24 mouse cellular contexts compared by ENCODE assay signal in the genomic region with DNA sequence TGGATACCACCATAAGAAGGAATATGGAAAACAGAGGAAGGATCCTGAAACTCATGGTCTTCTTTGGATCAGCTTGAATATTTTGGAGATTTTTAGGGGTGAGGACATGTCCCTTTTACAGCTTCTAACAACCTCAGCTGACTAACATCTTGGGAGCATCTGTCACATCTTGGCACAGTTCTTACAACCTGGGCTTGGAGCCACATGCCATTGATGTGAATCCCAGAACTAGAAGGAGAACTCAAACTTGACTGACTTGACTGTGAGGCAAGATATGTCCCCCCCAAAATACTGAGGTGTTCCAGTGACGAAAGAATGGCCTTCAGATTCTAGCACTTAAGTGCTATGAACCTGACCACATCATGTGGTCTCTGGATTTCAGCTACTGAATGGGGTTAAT.
A peak's percentile ranks its signal among the peaks of the same experiment; 100 is the strongest.
DNase-seq lines count a peak whose midpoint lies in the region; ATAC-seq lines count a peak whose summit lies in the region.
"Had no signal": no experiment of that assay in that cellular context is flagged by ENCODE, and none has a peak within 500 bp of the region (broad histone marks: within the 10 kb centered on the region; RNA-seq: fewer than 3 reads in every experiment).

No protein-coding gene starts in this region.

- H3K27me3 ChIP-seq in heart, embryonic 10.5 days (ENCODE audit: insufficient read depth, poor library complexity, severe bottlenecking), result no peaks in the 10 kb centered on the region
- H3K27me3 ChIP-seq in limb, embryonic 11.5 days (ENCODE audit: control insufficient read depth, insufficient read depth, low read length), result peaks cover 5% of the 10 kb centered on the region; the same call in 1 of the 2 replicates
- peaks cover 35% of the 10 kb centered on the region for H3K27me3 ChIP-seq in limb, embryonic 10.5 days (ENCODE audit: low read depth, poor library complexity, severe bottlenecking)
- H3K27me3 ChIP-seq in intestine, embryonic 15.5 days (replicated peaks), result no peaks in the 10 kb centered on the region
- H3K27me3 ChIP-seq: forebrain, embryonic 12.5 days; liver, embryonic 13.5 days; lung, embryonic 15.5 days; Patski had no signal

- DNase-seq in heart, postnatal 10 days, result peak; percentile 54 to 61
- no peak for DNase-seq in heart, embryonic 10.5 days (ENCODE audit: low spot score)
- DNase-seq in limb, embryonic 11.5 days (ENCODE audit: low spot score), result peak; percentile 17
- DNase-seq in limb, embryonic 10.5 days (ENCODE audit: low spot score), result no peak
- peak; percentile 54 for DNase-seq in NIH3T3 (ENCODE audit: low read depth)
- DNase-seq in lung, postnatal 36 days, result peak; percentile 55
- DNase-seq: adrenal gland, postnatal 25 days; cerebellum, adult 11-12 months; gastrocnemius, postnatal 14 days; kidney, adult 11 months; liver, embryonic 13.5 days; right cerebral cortex, postnatal 4 days had no signal

- H3K9me3 ChIP-seq in heart, embryonic 10.5 days, result no peaks in the 10 kb centered on the region
- H3K9me3 ChIP-seq in limb, embryonic 11.5 days (ENCODE audit: control insufficient read depth, low read length), result no peaks in the 10 kb centered on the region
- H3K9me3 ChIP-seq in limb, embryonic 10.5 days (replicated peaks), result no peaks in the 10 kb centered on the region
- H3K9me3 ChIP-seq in intestine, embryonic 15.5 days, result no peaks in the 10 kb centered on the region
- H3K9me3 ChIP-seq: embryonic facial prominence, embryonic 10.5 days; forebrain, embryonic 12.5 days; hindbrain, embryonic 10.5 days; limb, embryonic 13.5 days; liver, embryonic 13.5 days; lung, embryonic 15.5 days had no signal

- ATAC-seq in limb, embryonic 11.5 days (ENCODE audit: insufficient number of reproducible peaks, low FRiP score, low TSS enrichment, low read depth), result no peak
- no peak for ATAC-seq in intestine, embryonic 15.5 days
- ATAC-seq: hindbrain, postnatal 0 days; Patski had no signal

- H3K4me1 ChIP-seq in heart, embryonic 10.5 days, result peaks cover 14% of the 10 kb centered on the region
- peaks cover 3% of the 10 kb centered on the region; the same call in 1 of the 2 replicates for H3K4me1 ChIP-seq in limb, embryonic 11.5 days (ENCODE audit: control insufficient read depth, insufficient read depth, low read length)
- peaks cover 32% of the 10 kb centered on the region for H3K4me1 ChIP-seq in limb, embryonic 10.5 days
- no peaks in the 10 kb centered on the region for H3K4me1 ChIP-seq in intestine, embryonic 15.5 days (replicated peaks)
- H3K4me1 ChIP-seq: forebrain, embryonic 12.5 days; hindbrain, embryonic 10.5 days; liver, embryonic 13.5 days had no signal

- WGBS in heart, embryonic 10.5 days, result 85% methylated on average over 1 of the region's 1 CpGs
- WGBS in limb, embryonic 11.5 days, result 76% methylated on average over 1 of the region's 1 CpGs
- WGBS in limb, embryonic 10.5 days, result 85% methylated on average over 1 of the region's 1 CpGs
- WGBS in intestine, embryonic 15.5 days, result 94% methylated on average over 1 of the region's 1 CpGs

- H3K9ac ChIP-seq in limb, embryonic 11.5 days (ENCODE audit: low read length), result no peak overlapping the region
- no peak overlapping the region for H3K9ac ChIP-seq in intestine, embryonic 15.5 days
- H3K9ac ChIP-seq: forebrain, embryonic 12.5 days; limb, embryonic 13.5 days; liver, embryonic 13.5 days; lung, embryonic 15.5 days had no signal

- no peak overlapping the region for H3K4me2 ChIP-seq in limb, embryonic 11.5 days (ENCODE audit: low read depth, severe bottlenecking)
- H3K4me2 ChIP-seq in intestine, embryonic 15.5 days (replicated peaks), result no peak overlapping the region
- H3K4me2 ChIP-seq: forebrain, embryonic 12.5 days; heart, embryonic 11.5 days; limb, embryonic 13.5 days; liver, embryonic 13.5 days; lung, embryonic 15.5 days had no signal

- no peak overlapping the region for H3K27ac ChIP-seq in heart, embryonic 10.5 days
- H3K27ac ChIP-seq in limb, embryonic 11.5 days (replicated peaks; ENCODE audit: low read depth, low read length), result no peak overlapping the region
- H3K27ac ChIP-seq in limb, embryonic 10.5 days, result no peak overlapping the region
- H3K27ac ChIP-seq in intestine, embryonic 15.5 days, result no peak overlapping the region
- H3K27ac ChIP-seq: embryonic facial prominence, embryonic 10.5 days; forebrain, embryonic 12.5 days; hindbrain, embryonic 10.5 days; hindbrain, postnatal 0 days; kidney, postnatal 0 days; layer of hippocampus, adult 2 months; left cerebral cortex, adult 2 months; limb, embryonic 13.5 days; liver, embryonic 13.5 days; lung, embryonic 15.5 days had no signal

- no peak overlapping the region for H3K4me3 ChIP-seq in heart, embryonic 10.5 days
- no peak overlapping the region for H3K4me3 ChIP-seq in limb, embryonic 11.5 days (ENCODE audit: low read depth, low read length)
- H3K4me3 ChIP-seq in limb, embryonic 10.5 days, result no peak overlapping the region
- no peak overlapping the region for H3K4me3 ChIP-seq in intestine, embryonic 15.5 days (replicated peaks)
- H3K4me3 ChIP-seq: embryonic facial prominence, embryonic 10.5 days; forebrain, embryonic 12.5 days; hindbrain, embryonic 10.5 days; layer of hippocampus, adult 2 months; left cerebral cortex, adult 2 months; limb, embryonic 13.5 days; liver, embryonic 13.5 days; lung, embryonic 15.5 days had no signal

- intact Hi-C loops in heart, postnatal 10 days (cut with DNase I), result no loop called here

- no peaks in the 10 kb centered on the region for H3K36me3 ChIP-seq in heart, embryonic 10.5 days
- H3K36me3 ChIP-seq in limb, embryonic 11.5 days (ENCODE audit: control insufficient read depth, insufficient read depth, low read length), result no peaks in the 10 kb centered on the region
- no peaks in the 10 kb centered on the region for H3K36me3 ChIP-seq in limb, embryonic 10.5 days
- no peaks in the 10 kb centered on the region for H3K36me3 ChIP-seq in intestine, embryonic 15.5 days
- H3K36me3 ChIP-seq: embryonic facial prominence, embryonic 10.5 days; forebrain, embryonic 12.5 days; hindbrain, embryonic 10.5 days; limb, embryonic 13.5 days; liver, embryonic 13.5 days; lung, embryonic 15.5 days had no signal

Comparison
In these comparisons a context has a peak if more than half of its experiments do, and no peak if none do; other contexts are left out.
1. DNase-seq: peak in heart, postnatal 10 days (2 of 2), limb, embryonic 11.5 days (single experiment), NIH3T3 (single experiment) and lung, postnatal 36 days (single experiment); none in heart, embryonic 10.5 days (single experiment) and limb, embryonic 10.5 days (single experiment).